Mouse (Mus musculus) bone marrow, adult 2 months (tissue): ENCODE measurements around the gene Sox6.

Experiments used
- CTCF ChIP-seq: fragments of 200-500 bp; IDR thresholded peaks from 2 replicates; pipeline ENCODE4 v1.5.1; 2011; ENCODE audit warnings: low read length, control low read depth; ENCODE audit not compliant: control insufficient read depth, insufficient read depth
- POLR2A ChIP-seq: fragments of 200-500 bp; IDR thresholded peaks from 2 replicates; pipeline ENCODE4 v1.6.1; 2011; ENCODE audit warnings: low read depth, mild to moderate bottlenecking, control low read depth, low read length, borderline replicate concordance; ENCODE audit not compliant: control insufficient read depth

- TF ChIP-seq CTCF, result no peak
- no peak for TF ChIP-seq POLR2A
Observed at GRCm38 (mm10) chr7:115915338-115915737, 123.3 kb downstream of the Sox6 start.
